Comparison of ENCODE assay signal across 18 mouse cellular contexts in genomic region chr3:40716056-40716455, GRCm38 (mm10). TPM values are rescaled to one million over a fixed set of nuclear protein-coding genes. Genes with fewer than 3 reads are reported as not detected.
"Had no signal": no experiment of that assay in that cellular context is flagged by ENCODE, and none has a peak within 500 bp of the region (broad histone marks: within the 10 kb centered on the region; RNA-seq: fewer than 3 reads in every experiment).

No protein-coding gene starts in this region.

- H3K36me3 ChIP-seq: neural tube, embryonic 15.5 days; stomach, embryonic 15.5 days had no signal

- H3K4me1 ChIP-seq: neural tube, embryonic 15.5 days; stomach, embryonic 15.5 days had no signal

- H3K4me3 ChIP-seq: neural tube, embryonic 15.5 days; stomach, embryonic 15.5 days had no signal

- H3K27ac ChIP-seq: neural tube, embryonic 15.5 days; stomach, embryonic 15.5 days; stomach, postnatal 0 days had no signal

- H3K4me2 ChIP-seq: neural tube, embryonic 15.5 days; stomach, embryonic 15.5 days had no signal

- H3K27me3 ChIP-seq: neural tube, embryonic 15.5 days; stomach, embryonic 15.5 days had no signal

- H3K9me3 ChIP-seq: neural tube, embryonic 15.5 days; stomach, embryonic 15.5 days had no signal

- DNase-seq: retina, postnatal 1 day; right cerebral cortex, adult 18-20 months; right cerebral cortex, postnatal 14 days; right cerebral cortex, postnatal 25 days; right cerebral cortex, postnatal 4 days; spleen, adult 18-20 months; thymus, adult 18-20 months; thymus, adult 2 months; thymus, postnatal 14 days; thymus, postnatal 25 days; thymus, postnatal 36 days; thymus, postnatal 4 days had no signal

- H3K9ac ChIP-seq: neural tube, embryonic 15.5 days; stomach, embryonic 15.5 days had no signal

RNA-seq across cellular contexts. Expression of gene Slc25a31, which starts 7.4 kb away (rescaled TPM):
- total RNA-seq: neutrophil, adult 5-6 weeks had no signal
- polyA plus RNA-seq: small intestine, adult 2 months; stomach, embryonic 14.5 days; stomach, postnatal 0 days had no signal
